Mouse (Mus musculus) embryo, embryonic 9.5 days (tissue): ENCODE data around the gene Rnf224.
A peak's percentile ranks its signal among the peaks of the same experiment; 100 is the strongest.

Source experiments
- DNase-seq: peaks from one replicate; pipeline ENCODE4 v3.0.0-alpha.2; 2017; ENCODE audit errors: extremely low spot score

Rnf224 gene

DNA sequence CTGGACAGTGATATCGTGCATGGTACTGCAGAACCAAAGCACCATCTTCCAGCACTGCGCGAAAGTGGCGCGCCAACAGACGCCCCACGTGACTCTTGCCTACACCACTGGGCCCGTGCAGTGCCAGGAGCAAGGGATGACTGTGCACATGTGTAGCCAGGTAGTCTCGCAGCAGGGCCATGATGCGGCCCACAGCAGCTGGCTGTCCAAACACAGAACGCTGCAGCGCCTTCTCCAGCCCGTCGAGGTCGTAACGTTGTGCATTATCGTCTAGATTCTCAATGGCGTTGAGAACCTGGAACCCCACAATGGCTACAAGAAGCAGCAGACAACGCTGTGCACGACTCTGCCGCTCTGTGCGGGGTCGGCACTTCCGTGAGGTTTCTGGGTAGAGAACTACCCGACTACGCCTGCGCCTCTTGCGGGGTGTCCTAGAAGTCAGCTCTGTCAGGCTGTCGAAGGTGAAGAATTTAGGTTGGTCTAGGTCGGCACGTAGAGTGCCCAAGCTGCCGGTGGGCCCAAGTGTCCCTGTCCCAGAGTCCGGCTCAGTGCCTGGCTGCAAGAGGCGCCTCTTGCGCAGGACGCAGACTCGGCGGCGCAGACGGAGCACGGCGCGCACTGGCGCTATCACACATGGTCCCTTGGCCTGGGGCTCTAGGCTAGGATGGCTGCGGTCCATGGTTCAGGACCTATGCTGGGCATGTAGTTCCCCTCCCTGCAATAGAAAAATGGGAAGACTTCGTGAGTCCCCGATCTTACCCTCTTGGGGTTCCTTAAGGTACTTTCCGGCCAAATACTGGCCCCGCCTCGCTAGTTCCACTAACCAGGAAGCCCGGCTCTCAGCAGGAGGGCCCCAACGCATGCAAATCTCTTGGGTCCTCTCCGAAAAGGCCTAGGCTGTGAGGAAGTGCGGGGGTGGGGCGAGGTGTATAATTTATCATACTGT lies 41.1 kb downstream of the Rnf224 start:
- peak; percentile 39 for DNase-seq

DNA sequence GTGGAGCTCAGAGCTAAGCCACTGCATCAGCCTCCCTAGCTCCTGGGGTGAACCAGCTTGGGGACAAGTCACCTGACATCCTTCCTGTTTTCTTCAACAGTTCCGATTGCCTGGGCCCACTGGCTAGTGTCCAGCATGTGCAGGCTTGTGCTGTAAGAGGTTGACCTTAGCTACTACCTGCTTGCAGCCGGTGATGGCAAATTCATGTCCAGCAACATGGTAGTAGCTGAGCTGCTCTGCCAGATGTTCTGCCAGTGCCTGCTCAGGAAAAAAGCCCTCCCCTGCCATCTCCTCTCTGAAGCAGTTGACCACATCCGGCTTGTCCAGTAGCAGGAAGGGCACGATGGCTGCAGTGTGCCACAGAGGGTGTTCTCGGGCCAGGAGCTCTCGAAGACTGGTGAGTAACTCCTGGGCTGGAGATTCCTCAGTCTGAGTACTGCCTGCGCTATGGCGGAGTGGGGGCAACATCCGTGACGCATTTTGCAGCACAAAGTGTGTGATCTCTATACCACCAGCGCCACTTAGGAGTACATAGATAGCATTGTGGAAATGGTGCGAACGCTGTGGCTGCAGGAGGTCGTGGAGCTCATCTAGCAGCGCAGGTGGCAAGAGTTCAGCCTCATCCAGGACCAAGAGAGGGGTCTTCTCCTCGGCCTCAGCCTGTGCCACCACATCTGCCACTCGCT lies 42.0 kb downstream of the Rnf224 start:
- DNase-seq = no peak

DNA sequence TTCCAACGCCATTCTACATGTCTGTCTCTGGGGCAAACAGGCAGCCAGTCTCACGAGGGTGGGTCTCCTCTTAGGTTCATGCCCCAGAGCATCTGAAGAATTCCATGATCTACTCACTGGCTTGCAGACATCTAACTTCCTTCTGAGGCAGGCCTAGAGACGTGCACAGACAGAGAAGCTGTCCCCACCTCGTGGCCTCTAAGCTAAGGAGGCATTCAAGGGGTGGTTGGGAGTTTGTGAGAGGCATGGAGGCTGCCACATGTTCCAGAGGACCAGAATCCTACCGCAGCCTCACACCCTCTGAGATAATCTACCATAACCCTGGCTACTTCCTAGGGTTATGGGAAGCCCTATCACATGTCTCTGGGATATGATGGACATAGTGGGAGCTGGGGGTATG lies 42.6 kb downstream of the Rnf224 start:
- no peak for DNase-seq

DNA sequence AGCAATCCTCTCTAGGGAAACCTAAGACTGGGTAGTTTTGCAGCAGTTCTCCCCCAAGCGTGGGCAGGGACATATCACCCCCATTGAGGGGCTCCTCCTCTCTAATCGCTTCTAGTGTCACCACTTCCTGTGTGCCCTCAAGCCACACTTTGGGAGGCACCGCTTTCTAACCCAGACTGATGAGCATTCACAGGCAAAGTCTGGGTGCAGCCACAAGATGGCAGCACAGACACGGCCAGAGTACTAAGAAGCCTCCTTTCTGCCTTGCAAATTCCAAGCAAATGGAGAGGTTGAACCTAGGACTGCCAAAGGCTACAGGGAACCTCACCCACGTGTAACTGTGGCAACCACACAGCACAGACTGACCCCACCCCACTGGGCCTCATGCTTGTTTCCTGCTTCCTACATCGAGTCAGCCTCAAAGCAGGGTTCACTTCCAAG lies 43.2 kb downstream of the Rnf224 start:
- peak; percentile 83 for DNase-seq

DNA sequence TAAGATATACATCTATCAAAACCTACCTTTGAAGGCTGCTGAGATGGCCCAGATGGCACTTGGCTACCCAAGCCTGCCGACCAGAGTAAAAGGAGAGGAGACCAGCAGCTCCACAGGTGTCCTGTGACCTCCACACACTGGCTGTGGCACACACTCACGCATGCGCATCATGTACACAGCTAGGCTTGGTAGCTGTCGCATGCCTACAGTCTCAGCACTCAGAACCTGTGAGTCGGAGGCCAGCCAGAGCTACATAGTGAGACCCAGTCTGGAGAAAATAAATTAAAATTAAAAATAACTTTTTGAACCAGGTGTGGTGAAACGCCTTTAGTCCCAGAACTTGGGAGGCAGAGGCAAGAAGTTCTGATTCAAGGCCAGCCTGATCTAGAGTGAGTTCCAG lies 48.7 kb downstream of the Rnf224 start:
- DNase-seq = no peak

DNA sequence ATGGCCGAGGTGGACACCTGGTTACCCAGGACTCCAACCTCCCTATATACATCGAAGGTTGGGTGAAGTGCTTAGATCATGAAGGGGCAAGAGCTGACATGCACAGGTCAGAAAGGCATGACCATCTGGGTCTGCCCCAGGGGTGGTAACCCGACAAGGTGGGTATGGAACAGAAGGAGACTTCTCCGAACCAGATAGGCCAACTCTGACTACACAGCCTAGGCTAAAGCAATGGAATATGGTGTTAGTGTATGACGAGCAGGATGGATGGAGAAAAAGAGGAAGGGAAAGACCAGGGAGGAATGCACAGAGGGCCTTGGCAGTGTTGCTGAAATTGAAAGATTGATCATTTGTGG lies 50.0 kb downstream of the Rnf224 start:
- no peak for DNase-seq

DNA sequence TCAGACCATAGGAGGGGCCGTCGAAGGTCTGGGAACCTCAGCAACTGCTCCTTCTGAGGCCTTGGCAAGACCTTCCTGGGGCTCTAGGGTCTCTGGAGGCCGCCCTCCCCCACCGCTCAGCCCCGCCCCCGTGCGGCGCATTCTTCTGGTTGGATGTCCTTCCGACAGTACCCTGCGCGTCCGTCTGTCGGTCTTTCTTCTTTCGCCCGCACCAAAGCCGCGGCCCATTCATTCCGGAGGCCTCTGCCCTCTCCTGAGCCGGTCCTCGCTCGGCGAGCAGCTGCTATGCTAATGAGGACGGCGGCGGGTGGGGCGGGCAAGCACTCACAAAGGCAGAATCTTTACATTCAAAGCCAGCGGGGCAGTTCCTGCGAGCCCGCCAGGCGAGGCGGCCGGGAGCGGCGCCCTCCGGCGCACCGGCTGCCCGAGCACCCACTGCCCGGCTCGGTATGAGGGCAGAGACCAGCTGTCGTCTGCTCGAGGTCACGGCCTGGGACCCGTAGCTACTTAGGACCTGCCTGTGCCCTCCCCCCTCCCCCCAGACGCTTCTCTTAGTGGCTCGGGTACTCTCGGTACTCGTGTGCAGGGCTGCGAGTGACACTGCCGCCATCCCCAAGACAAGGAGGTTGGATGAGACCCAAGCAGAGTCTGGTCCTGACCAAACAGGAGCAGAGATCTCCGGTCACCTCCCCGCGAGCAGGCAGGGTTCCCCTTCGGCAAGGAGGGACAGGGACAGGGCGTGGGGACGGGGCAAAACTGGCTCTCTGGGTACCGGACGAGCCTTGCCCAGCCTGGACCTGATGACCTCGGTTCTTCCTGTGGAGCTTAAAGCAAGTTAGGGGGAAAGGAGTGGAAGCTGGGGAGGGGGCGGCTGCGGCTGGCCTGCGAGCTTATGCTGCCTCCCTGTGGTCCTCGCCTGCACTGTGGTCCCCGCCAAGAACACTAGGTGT lies 50.7 kb downstream of the Rnf224 start:
- peak; percentile 91 for DNase-seq

DNA sequence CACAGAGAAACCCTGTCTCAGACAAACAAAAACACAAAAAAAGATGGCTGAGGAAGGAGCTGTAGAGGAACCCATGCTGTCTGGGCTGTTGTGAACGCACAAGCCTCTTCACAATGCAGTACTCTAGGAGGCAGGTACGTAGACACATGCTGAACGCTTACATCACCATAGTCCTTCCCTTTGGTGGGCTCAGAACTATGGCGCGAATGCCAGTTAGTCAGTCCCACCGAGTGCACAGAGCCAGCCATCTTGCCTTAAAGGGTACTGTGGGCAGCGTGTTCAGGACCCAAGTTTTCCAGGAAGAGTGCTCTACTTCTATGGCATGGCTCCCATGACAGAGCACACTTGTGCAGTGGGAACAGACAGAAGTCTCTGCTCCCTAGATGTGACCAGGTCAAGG lies 52.1 kb downstream of the Rnf224 start:
- DNase-seq = no peak
